Mouse (Mus musculus) yolk sac, embryonic 10.5 days (tissue): ENCODE results near the gene Trub2.

ENCODE experiments used
- DNase-seq: peaks from one replicate; pipeline ENCODE4 v3.0.0-alpha.2; 2017; ENCODE audit warnings: low spot score

The Trub2 gene

DNA sequence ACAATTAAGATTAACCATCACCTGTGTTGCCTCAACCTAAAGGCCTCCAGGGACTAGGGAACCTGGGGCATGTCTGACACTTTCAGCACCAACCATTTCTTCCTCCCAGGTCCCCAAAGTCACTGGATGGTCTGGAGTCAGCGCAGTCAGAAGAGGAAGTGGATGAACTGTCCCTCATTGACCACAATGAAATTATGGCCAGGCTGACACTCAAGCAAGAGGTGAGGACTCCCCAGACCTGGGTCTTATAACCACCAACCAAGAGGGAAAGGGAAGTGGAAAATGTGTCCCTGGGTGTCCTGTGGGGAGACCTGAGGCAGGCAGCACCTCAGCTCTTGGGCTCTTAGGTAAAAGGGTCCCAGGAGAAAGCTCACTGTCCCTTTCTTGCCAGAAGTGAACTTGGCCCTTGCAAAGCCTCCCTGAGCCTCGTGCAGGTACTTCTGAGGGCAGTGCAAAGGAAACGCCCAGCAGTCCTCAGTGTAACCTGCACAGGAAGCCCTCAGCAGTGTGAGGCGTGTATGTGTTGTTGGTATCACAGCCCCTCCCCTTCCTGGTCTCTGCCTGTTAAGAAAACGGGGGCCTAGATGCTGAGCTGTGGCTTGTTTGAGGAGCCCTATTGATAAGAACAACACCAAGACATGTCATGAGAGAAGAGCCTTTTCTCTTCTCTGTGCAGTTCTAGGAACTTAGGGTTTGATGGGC lies 63.5 kb downstream of the Trub2 start:
- DNase-seq, result no peak

DNA sequence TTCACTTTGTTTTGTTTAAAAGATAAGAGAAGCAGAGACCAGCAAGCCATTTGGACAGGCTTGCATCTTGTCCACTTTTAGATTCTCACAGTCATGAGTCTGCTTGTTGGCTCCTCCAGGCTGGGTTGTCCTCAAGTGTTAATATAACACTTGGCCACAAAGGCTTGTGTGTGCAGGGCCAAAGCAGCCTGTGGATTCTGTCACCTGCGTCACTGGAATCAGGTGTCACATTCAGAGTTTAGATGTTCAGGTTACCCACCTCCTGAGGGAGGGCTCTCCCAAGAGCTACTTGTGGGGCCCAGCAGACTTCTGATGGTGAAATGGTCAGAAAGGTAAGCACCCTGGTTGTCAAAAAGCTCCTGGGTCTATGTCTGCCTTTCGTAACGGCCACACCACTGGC lies 65.2 kb downstream of the Trub2 start:
- no peak for DNase-seq

DNA sequence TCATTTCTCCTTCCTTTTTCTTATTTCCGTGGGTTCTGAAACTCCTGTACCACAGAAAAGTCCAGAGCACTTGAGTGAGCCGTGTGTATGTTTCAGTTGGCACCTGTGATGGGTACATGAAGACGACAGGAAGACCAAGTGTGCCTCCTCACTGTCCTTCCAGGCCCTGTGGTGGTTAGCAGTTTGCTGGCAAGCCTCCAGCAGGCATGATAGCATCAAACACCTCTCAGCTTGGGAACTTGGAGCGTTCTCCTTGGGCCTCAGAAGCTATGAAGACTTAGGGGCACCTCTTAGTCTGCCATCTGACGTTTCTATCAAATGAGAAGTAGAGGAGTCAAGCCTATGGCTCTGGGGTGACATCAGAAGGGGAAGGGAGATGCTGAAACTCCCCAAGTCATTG lies 69.7 kb downstream of the Trub2 start:
- no peak for DNase-seq

DNA sequence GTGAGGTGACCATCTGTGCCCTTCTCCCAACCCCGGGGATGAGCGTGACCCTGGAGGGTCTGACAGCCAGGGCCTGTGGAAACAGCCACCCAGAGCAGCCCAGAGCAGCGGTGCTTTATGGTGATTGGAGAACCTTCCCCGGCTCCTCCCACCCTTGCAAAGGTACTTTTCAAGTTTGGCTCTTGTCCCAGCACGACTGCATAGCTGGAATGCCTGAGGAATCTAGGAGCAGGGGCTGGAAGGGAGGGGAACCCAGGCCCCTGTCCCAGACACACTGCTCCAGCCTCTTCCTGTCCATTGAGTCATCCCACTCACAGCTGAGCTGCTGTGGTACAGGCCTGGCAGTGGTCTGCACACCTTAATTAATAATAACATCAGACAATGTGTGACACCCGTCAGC lies 71.6 kb downstream of the Trub2 start:
- DNase-seq, result peak; percentile 71

DNA sequence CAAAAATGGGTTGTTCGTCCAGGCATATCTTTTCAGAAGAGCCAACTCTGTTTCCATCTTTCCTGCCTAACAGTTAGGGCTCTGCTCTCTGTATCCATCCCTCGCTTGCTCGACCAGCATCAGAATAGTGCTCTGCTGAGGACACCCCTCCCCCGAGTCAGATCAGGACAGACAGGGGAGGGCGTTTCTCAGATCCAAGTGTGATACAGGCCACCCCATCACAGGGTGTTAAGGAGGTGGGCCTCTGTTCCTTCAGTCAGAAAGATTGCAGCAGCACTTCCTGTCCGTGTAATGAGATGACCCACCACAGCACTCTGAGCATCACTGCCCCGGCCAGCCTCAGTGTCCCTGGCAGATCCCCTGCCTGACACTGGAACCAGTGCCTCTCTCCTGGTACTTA lies 72.2 kb downstream of the Trub2 start:
- no peak for DNase-seq

DNA sequence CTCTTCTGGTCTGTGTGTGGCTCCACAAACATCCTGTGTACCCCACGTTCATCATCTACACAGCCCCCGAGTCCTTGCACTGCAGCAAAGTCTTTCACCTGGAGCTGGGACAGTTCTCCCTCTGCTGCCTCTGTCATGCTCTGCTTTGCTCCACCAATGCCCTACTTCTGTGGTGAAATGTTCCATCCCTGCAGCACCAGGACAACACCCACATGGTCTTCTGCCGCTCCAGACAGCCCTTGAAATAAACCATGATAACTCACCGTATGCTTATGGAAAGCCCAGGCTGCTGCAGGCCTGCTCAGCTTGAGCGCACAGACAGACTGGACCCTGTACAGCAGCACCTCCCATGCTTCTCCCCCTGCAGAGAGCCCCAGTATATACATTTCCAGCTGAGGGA lies 74.2 kb downstream of the Trub2 start:
- no peak for DNase-seq

DNA sequence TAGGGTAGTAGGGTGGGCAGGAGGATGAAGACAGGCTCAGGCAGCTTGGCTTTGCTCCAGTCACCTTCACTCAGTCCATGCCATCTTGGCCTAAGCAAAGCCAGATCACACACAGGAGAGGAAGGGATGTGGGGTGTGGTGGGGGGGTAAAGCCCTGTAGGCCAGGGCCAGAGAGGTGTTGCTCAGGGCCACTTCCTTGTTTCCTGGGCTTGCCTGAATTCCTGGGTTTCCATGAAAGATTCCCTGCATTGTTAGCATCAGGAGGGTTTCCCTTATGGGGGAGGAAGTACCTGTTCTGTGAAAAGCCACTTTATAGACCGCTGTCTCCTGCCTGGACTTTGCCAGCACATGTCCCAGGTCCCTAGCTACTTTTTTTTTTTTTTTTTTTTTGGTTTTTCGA lies 74.8 kb downstream of the Trub2 start:
- DNase-seq, result no peak

DNA sequence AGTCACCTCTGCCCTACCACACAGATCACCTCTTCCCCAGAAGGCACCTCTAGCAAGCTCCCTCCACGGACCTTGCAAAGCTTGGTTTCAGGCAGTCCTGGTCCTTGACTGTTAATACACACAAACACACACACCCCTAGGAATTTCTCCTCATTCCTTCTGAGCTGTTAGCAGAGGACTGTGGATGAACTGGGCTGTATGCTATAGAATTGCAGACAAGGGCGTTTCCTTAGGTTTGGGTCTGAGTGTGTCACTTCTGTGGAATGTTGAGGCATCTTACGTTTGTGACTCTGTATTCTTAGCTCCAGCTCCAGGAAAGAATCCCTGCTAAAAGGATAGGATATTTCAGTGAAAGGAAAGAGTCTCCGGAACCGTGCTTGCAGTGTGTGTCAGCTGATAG lies 76.4 kb downstream of the Trub2 start:
- DNase-seq, result no peak
